Mouse (Mus musculus) megakaryocyte, embryonic 14.5 days (primary cell): ENCODE data around the gene Lbh.

Experiments used
- FLI1 ChIP-seq: IDR thresholded peaks from 2 replicates; pipeline ENCODE4 v1.6.1; 2012; ENCODE audit warnings: low read length, inconsistent platforms, mixed read lengths
- GATA1 ChIP-seq: IDR thresholded peaks from 3 replicates; pipeline ENCODE4 v1.6.1; 2012; ENCODE audit warnings: mixed read lengths, low read length, inconsistent platforms, borderline replicate concordance

DNA sequence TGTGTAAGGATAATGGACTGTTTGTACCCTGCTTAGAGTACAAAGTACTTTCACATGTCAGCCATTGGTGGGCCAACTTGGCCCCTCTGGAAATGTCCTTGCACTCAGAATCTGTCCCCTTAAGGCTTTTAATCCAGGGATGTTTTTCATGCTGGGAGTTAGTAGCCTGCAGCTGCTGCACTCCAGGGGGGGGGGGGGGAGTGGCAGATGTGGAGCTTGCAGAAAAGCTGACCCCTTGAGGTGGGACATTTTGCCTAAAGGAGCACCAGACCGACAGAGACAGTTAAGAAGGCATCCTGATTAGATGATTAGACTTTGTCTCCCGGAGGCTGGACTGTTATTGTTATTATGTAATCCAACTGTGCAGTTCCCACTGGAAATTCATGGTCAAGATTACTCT, 2.3 kb downstream of the Lbh start:
- TF ChIP-seq GATA1 (no peak), FLI1 (no peak)
